Mouse (Mus musculus) T-helper 1 cell (primary cell): Measurements from ENCODE around the gene Sympk.

ENCODE experiments used
- in situ Hi-C: fragments of 300-600 bp; cut with MboI, MseI; formaldehyde crosslinking; loops from one replicate; pipeline ENCODE4 v1.15.1; 2025; ENCODE audit warnings: high pct_unique_total_duplicates

Gene Sympk

GRCm38 (mm10) chr7:19082171-19082570, 58.0 kb downstream of the Sympk start:
- in situ Hi-C loops = no loop called here

DNA sequence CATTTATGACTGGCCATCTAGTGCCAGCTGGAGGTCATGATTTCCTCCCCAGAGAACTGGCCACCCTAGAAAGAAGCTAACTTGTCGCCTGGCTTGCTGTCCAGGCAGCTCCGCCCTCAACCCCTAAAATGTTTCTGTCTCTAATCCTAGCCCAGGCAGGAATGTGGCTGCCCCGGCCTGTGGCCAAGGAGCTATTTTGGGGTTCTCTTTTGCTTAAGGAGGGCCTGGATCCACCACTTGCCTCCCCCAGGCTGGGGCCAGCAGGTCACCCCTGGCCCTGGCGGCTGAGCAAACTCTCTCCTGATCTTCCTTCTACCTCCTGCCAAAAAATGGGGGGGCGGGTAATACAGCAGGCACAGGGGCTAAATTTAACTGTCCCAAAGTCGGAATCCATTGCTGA, 58.9 kb downstream of the Sympk start:
- in situ Hi-C loops = no loop called here

- in situ Hi-C loops = no loop called here
Measured at GRCm38 (mm10) chr7:19083701-19084100, 59.5 kb downstream of the Sympk start, which contains the start of gene Dmpk. Dmpk (plus strand) TSS chr7:19083849.

DNA sequence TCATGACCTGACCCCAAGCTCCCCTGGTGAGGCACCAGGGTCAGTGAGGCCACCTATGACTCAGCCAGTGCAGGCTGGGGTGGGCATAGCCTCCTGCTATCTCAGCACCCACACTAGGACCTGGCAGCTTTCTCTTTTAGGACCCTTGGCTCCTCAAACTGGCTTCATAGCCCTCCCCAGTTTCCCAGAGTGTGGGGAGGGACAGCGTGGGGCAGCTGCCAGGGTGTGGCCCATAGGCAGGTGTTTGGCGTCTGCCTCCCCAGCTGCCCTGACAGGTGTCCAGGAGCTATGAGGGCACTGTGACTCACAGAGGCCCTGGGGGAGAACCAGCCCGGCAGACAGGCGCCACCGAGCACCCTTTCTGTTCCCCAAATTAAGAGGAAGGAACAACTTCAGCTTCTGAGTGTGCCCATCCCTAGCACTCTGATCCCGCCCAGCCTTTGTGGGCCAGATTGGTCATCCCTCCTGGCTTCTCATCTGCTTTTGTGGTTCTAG, 60.1 kb downstream of the Sympk start:
- in situ Hi-C loops = no loop called here

DNA sequence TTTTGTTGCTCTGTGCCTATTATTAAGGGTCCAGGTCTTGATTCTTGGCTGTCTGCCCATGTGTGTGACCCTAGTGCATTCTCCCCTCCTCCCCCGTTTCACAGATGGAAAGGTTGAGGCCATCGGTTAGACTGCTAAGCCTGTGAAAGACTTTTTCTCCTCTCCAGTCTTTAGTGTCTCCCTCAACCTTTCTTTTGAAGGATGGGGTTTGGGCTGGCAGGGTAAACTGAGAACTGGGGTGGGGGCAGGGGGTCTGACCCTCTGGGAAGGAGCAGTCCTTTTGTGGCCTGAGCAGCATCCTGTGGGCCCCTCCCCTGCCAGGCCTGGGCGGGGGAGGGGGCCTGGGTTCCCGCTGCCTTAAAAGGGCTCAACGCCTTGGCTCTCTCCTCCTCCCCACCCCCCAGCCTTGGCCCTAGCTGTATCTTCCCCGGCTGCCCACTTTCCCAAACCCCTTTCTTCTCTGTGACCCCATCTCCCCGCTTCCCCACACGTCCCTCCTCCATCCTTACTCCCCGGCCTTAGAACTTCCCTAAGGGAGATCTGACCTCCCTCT, 60.8 kb downstream of the Sympk start:
- in situ Hi-C loops = no loop called here

GRCm38 (mm10) chr7:19085495-19085894, 61.3 kb downstream of the Sympk start:
- in situ Hi-C loops = no loop called here

DNA sequence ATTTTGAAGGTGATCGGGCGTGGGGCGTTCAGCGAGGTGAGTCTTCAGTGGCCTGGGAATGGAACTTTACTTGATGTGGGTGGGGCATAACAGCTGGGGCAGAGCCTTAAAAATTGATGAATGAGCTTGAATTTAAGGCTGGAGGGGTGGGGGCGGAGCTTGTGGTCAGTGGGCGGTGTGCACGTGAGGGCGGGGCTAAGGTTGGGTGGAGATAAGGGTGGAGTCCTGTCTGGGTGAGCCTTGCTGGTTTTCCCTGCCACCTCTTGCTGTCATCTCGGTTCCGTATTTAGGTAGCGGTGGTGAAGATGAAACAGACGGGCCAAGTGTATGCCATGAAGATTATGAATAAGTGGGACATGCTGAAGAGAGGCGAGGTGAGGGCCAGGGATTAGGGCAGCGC, 61.9 kb downstream of the Sympk start:
- in situ Hi-C loops = no loop called here

GRCm38 (mm10) chr7:19086760-19087159, 62.6 kb downstream of the Sympk start:
- in situ Hi-C loops = no loop called here

DNA sequence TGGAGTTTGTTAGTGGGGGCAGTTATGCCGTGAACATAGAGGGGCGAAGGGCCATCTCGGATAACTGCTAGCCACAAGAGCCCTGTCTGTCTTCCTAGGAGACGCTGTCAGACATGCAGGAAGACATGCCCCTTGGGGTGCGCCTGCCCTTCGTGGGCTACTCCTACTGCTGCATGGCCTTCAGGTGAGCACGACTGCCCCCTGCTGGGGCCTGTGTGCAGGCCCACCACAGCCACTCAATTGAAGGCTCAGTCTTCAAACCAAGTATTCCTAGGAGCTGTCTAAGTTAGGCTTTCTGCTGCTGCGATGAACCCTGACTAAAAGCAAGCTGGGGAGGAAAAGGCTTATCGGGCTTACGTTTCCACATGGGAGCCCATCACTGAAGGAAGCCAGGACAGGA, 64.6 kb downstream of the Sympk start:
- in situ Hi-C loops = no loop called here

DNA sequence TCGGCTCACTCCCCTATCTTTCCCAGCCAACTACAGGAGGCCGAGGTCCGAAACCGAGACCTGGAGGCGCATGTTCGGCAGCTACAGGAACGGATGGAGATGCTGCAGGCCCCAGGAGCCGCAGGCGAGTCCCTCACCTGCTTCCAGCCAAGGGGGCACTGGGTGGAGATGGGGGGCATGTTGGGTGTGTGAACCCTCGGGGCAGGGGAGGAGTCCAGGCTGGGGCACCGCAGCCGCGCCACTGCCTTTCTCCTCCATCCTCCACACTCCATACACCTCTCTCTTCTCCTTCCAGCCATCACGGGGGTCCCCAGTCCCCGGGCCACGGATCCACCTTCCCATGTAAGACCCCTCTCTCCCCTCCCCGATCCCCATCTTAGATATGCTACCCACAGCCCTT, 67.7 kb downstream of the Sympk start:
- in situ Hi-C loops = no loop called here

DNA sequence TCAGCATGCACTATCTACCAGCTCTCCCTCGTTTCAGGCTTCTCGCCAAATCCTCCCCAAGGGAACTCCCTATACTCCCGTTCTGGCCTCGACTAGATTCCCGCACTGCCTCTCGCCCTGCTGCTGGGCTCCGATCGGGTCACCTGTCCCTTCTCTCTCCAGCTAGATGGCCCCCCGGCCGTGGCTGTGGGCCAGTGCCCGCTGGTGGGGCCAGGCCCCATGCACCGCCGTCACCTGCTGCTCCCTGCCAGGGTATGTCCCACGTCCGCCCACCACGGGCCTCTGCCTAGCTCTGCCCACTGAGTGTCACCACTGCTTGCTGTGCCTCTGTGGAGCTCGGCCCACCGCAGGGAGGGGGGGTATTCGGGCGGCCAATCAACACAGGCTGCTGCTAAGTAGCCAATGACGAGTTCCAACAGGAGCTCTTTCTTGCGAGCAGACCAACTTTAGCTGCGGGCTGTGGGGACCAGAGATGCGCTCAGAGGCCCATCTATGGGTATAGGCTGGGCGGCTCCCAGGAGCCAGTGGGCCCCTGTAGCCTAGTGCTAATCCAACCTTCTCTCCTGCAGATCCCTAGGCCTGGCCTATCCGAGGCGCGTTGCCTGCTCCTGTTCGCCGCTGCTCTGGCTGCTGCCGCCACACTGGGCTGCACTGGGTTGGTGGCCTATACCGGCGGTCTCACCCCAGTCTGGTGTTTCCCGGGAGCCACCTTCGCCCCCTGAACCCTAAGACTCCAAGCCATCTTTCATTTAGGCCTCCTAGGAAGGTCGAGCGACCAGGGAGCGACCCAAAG, 68.4 kb downstream of the Sympk start:
- in situ Hi-C loops = no loop called here

- in situ Hi-C loops = no loop called here
Measured at GRCm38 (mm10) chr7:19093174-19093521, 69.0 kb downstream of the Sympk start.

GRCm38 (mm10) chr7:19093537-19094385, 69.6 kb downstream of the Sympk start:
- in situ Hi-C loops = no loop called here

DNA sequence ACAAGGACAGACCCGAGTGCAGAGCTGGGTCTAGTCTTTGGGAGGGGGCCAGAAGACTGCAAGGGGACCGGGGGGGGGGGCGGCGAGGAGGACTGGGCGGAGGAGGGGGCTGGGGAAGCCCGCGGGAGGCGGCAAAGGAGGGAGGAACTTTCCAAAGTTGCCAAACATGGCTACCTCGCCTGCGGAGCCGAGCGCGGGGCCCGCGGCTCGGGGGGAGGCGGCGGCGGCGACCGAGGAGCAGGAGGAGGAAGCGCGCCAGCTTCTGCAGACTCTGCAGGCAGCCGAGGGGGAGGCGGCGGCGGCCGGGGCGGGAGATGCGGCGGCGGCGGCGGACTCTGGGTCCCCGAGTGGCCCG, 70.3 kb downstream of the Sympk start, which contains the start of gene Six5:
Gene Six5, plus strand, starts transcription at position 124 of the 355 bp plus-strand sequence.
- in situ Hi-C loops = no loop called here

GRCm38 (mm10) chr7:19094826-19095750, 70.9 kb downstream of the Sympk start:
- in situ Hi-C loops = no loop called here

GRCm38 (mm10) chr7:19095751-19096110, 71.6 kb downstream of the Sympk start:
- in situ Hi-C loops = no loop called here

DNA sequence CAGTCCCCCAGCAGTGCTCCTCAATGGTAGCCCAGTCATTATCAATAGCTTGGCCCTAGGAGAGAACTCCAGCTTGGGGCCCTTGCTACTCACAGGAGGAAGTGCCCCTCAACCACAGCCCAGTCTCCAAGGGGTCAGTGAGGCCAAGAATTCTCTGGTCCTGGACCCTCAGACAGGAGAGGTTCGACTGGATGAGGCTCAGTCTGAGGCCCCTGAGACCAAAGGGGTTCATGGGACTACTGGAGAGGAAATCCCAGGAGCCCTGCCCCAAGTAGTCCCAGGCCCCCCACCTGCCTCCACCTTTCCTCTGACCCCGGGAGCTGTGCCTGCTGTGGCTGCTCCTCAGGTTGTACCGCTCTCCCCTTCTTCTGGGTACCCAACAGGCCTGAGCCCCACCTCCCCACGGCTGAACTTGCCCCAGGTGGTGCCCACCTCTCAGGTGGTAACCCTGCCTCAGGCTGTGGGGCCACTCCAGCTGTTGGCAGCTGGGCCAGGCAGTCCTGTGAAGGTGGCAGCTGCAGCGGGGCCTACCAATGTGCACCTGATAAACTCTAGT, 72.3 kb downstream of the Sympk start:
- in situ Hi-C loops = no loop called here

- in situ Hi-C loops = no loop called here
Measured at GRCm38 (mm10) chr7:19097217-19097616, 73.0 kb downstream of the Sympk start.

DNA sequence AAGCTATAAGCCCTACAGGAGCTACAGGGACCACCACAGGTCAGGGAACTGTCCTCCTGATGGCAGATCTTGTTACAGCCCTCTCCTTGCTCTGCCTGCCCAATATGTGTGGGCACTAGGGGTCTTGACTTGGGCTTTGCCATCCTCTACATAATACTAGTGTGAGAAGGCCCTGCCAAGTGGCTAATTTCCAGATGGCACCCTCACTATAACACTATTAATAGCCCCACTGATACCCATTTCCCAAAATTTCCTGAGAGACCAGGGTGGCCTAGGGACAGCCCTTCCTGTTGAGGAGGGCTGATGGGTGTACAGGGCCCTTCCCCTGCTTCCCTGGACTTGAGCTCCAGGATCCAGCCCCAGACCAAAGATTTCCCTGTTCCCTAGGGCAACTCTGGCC, 73.7 kb downstream of the Sympk start:
- in situ Hi-C loops = no loop called here

DNA sequence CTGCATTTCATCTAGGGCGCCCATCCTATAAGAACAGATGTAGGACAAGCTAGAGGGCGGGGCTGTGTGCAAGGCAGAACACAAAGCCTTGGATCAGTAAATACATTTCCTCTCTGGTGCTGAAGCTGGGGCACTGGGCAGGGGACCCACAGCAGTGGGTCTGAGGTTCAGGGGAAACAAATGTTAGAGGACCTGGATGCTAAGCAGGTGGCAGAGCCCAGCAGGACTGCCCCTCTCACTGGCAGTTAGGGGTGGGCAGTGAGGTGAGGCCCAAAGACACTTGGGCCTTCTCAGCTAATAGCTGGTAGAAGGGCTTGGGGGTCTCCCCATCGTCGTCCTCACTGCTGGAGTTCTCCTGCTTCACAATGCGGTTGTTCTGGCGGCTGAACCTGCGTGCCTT, 74.6 kb downstream of the Sympk start:
- in situ Hi-C loops = no loop called here

DNA sequence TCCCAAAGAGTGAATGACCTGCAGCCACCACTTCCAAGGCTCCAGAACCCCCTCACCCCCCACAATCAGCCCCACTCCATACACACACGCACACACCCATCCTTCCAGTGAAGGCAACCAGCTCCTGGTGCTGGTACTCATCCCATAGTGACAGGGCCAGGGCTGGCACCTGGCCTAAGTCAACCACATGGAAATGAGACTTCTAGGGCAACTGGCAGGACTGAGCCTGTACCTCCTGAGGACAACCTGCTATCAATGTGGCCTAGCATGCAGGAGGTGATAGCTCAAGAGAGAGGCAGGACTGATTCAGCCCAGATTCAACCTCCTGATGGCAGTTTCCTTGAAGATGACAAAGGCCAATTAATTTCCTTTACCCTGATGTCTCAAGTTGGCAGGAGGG, 76.1 kb downstream of the Sympk start:
- in situ Hi-C loops = no loop called here
